Mouse (Mus musculus) macrophage (primary cell): ENCODE measurements around the gene Akt1s1. TPM values are rescaled to one million over a fixed set of nuclear protein-coding genes. Genes with fewer than 3 reads are reported as not detected.
A peak's percentile ranks its signal among the peaks of the same experiment; 100 is the strongest.

Experiments
- H3K27ac ChIP-seq: fragments of 350-480 bp; formaldehyde crosslinking; 2 replicates; pipeline ENCODE4 v1.9.0; 2021
- H3K36me3 ChIP-seq: fragments of 350-480 bp; formaldehyde crosslinking; 2 replicates; pipeline ENCODE4 v1.9.0; 2021; ENCODE audit errors: inconsistent target
- H3K4me3 ChIP-seq: fragments of 350-480 bp; formaldehyde crosslinking; 2 replicates; pipeline ENCODE4 v1.9.0; 2021; ENCODE audit errors: inconsistent target
- H3K79me2 ChIP-seq: fragments of 350-480 bp; formaldehyde crosslinking; 2 replicates; pipeline ENCODE4 v1.9.0; 2021; ENCODE audit errors: inconsistent target
- WGBS: methylation state at CpG from one replicate; pipeline ENCODE4 v1.1.7; 2026; ENCODE audit warnings: inconsistent platforms; ENCODE audit not compliant: missing documents; 5-methylcytosine and 5-hydroxymethylcytosine counted together
- polyA plus RNA-seq: library from polyadenylated mRNA; stranded (reverse); fragments of 250-400 nt; gene quantifications from 3 replicates; pipeline ENCODE4 v1.2.4, GENCODE M21; 2018; ENCODE audit warnings: inconsistent platforms

The Akt1s1 gene
- polyA plus RNA-seq, 1 experiment from 2014 or later = 33.4 TPM

- Histone ChIP-seq H3K4me3 (no peak overlapping the region), H3K27ac (no peak overlapping the region), H3K79me2 (no peaks in the 10 kb centered on the region; the same call in 1 of the 2 replicates), H3K36me3 (peaks cover 29% of the 10 kb centered on the region)
- WGBS = 45% methylated on average over 11 of the region's 11 CpGs
These were observed 9.7 kb upstream of the Akt1s1 start for GRCm38 (mm10) chr7:44839171-44839490.

- no peak overlapping the region for H3K27ac ChIP-seq
These were observed 9.2 kb upstream of the Akt1s1 start for GRCm38 (mm10) chr7:44839491-44840191.

DNA sequence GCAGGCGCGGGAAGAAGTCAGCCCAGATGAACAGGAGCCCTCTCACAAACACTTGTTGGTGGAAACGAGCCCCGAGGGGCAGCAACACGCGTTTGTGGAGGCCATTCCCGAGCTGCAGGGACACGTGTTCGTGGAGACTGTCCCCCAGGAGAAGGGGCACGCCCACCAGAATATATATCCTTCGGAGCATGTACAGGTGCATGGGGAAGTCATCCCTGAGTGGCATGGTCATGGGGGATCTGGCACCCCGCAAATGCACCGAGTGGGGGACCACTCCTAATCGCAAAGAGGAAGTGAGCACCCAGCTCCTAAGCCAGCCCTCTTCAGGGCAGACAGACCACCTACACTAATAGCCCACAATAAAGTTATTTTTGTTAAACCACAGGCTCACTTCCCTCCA is 8.4 kb upstream of the Akt1s1 start:
- no peak overlapping the region for H3K27ac ChIP-seq
- no peaks in the 10 kb centered on the region for H3K79me2 ChIP-seq
- 23% methylated on average over 14 of the region's 14 CpGs for WGBS
- peaks cover 42% of the 10 kb centered on the region for H3K36me3 ChIP-seq
- H3K4me3 ChIP-seq = no peak overlapping the region

More at GRCm38 (mm10) chr7:44839491-44840191, 9.2 kb upstream of the Akt1s1 start:
- Histone ChIP-seq H3K79me2 (no peaks in the 10 kb centered on the region), H3K4me3 (no peak overlapping the region), H3K36me3 (peaks cover 34% of the 10 kb centered on the region)
- 15% methylated on average over 55 of the region's 58 CpGs for WGBS

DNA sequence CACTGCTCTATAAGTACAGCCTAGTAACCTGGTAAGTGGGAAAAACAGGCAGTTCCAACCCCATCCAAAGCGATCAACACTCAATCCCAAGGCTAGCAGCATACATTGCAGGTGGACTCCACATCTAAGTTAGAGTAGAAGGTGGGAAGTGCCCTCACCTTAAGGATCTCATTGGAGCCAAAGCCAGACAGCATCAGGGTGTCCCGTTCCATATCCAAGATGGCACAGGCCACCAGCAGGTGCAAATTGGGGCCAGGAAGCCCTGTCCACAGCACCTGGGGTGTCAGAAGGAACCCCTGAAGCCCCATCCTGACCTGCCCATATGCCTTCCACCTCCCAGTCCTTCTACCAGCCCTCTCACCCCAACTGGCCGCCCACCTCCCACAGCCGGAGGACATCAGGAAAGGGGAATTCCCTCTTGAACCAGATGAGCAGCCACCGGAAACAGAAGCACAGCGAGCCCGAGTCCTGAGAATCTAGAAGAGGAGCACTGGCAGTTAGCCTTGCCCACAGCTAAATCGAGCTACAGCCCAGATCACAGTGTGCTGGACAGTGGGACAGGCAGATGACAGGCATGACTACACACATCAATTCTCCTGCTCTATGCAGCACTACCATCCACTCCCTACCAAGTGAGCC is 6.8 kb upstream of the Akt1s1 start:
- Histone ChIP-seq H3K27ac (no peak overlapping the region), H3K36me3 (peaks cover 56% of the 10 kb centered on the region), H3K4me3 (no peak overlapping the region), H3K79me2 (peaks cover 13% of the 10 kb centered on the region; the same call in 1 of the 2 replicates)
- 98% methylated on average over 8 of the region's 8 CpGs for WGBS

DNA sequence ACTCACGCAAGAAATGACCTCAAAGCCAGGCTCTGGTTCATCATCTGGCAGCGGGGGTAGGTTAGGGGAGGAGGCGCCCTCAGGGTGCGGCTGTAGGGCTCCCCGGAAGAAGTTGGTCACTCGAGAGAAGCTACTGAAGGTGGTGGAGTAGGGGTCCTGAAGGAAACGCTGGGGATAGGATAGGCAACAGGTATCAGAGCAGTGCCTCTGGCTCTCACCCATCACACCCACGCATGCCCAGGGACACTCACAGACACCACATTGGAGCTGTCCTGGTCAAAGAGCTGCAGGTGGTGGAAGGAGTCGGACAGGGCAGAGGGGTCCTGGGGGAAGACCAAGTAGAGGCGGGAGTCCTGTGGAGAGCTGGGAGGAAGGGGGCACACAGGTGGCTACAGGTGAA is 3.8 kb upstream of the Akt1s1 start:
- H3K4me3 ChIP-seq = no peak overlapping the region
- no peak overlapping the region for H3K27ac ChIP-seq
- H3K79me2 ChIP-seq = peaks cover 27% of the 10 kb centered on the region
- 95% methylated on average over 10 of the region's 10 CpGs for WGBS
- peaks cover 56% of the 10 kb centered on the region for H3K36me3 ChIP-seq

- H3K36me3 ChIP-seq = peaks cover 50% of the 10 kb centered on the region
- 93% methylated on average over 3 of the region's 7 CpGs for WGBS
- peaks cover 43% of the 10 kb centered on the region for H3K79me2 ChIP-seq
- no peak overlapping the region for H3K27ac ChIP-seq
- no peak overlapping the region for H3K4me3 ChIP-seq
These were observed 2.0 kb upstream of the Akt1s1 start for GRCm38 (mm10) chr7:44846804-44847203.

- 72% methylated on average over 5 of the region's 5 CpGs for WGBS
- peak overlapping the region; percentile 81 for H3K4me3 ChIP-seq
- H3K36me3 ChIP-seq = peaks cover 40% of the 10 kb centered on the region
- H3K27ac ChIP-seq = peak overlapping the region; percentile 99; the same call in 1 of the 2 replicates
- H3K79me2 ChIP-seq = peaks cover 52% of the 10 kb centered on the region
These were observed 1.0 kb upstream of the Akt1s1 start for GRCm38 (mm10) chr7:44847772-44848171.

GRCm38 (mm10) chr7:44849416-44850111 is 773 bp downstream of the Akt1s1 start:
- peak overlapping the region; percentile 81 for H3K4me3 ChIP-seq
- under 1% methylated on average over 41 of the region's 41 CpGs for WGBS
- peaks cover 23% of the 10 kb centered on the region for H3K36me3 ChIP-seq
- peak overlapping the region; percentile 99 for H3K27ac ChIP-seq
- H3K79me2 ChIP-seq = peaks cover 66% of the 10 kb centered on the region

GRCm38 (mm10) chr7:44850146-44850545 is 1.4 kb downstream of the Akt1s1 start:
- peak overlapping the region; percentile 81 for H3K4me3 ChIP-seq
- H3K79me2 ChIP-seq = peaks cover 66% of the 10 kb centered on the region
- WGBS = under 1% methylated on average over 22 of the region's 33 CpGs
- H3K36me3 ChIP-seq = peaks cover 17% of the 10 kb centered on the region
- H3K27ac ChIP-seq = peak overlapping the region; percentile 99

- peaks cover 67% of the 10 kb centered on the region for H3K79me2 ChIP-seq
- peak overlapping the region; percentile 81 for H3K4me3 ChIP-seq
- 62% methylated on average over 8 of the region's 8 CpGs for WGBS
- peak overlapping the region; percentile 99 for H3K27ac ChIP-seq
- peaks cover 8% of the 10 kb centered on the region; the same call in 1 of the 2 replicates for H3K36me3 ChIP-seq
These were observed 2.2 kb downstream of the Akt1s1 start for GRCm38 (mm10) chr7:44850789-44851624.

DNA sequence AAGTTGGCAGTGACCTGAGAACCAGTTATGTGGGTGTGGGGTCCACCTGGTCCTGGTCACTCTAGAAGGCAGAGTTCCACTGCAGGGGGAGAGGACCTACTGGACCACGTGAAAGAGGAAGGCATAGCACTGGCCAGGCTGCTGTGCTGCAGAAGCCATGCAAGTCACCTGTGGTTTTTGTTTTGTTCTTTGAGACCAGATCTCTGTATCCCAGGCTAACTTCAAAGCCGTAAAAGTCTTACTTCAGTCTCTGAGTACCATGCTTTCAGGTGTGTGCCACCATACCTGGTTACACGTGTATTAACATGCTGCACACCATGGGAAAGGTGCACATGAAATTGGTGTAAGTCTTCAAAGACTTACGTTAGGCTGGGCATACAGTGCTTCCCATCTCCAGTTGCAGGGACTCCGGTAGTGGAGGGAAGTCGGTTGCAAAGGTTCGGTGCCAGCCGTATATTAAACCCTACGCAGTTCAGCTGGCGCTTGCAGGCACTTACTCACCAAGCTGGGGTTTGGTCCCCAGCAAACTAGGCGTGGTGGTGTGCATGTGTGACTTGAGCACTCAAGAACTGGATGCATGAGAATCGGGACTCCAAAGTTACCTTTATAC is 2.9 kb downstream of the Akt1s1 start:
- 88% methylated on average over 11 of the region's 12 CpGs for WGBS
- H3K79me2 ChIP-seq = peaks cover 60% of the 10 kb centered on the region
- no peak overlapping the region for H3K4me3 ChIP-seq
- no peak overlapping the region for H3K27ac ChIP-seq
- H3K36me3 ChIP-seq = peaks cover under 1% of the 10 kb centered on the region; the same call in 1 of the 2 replicates

DNA sequence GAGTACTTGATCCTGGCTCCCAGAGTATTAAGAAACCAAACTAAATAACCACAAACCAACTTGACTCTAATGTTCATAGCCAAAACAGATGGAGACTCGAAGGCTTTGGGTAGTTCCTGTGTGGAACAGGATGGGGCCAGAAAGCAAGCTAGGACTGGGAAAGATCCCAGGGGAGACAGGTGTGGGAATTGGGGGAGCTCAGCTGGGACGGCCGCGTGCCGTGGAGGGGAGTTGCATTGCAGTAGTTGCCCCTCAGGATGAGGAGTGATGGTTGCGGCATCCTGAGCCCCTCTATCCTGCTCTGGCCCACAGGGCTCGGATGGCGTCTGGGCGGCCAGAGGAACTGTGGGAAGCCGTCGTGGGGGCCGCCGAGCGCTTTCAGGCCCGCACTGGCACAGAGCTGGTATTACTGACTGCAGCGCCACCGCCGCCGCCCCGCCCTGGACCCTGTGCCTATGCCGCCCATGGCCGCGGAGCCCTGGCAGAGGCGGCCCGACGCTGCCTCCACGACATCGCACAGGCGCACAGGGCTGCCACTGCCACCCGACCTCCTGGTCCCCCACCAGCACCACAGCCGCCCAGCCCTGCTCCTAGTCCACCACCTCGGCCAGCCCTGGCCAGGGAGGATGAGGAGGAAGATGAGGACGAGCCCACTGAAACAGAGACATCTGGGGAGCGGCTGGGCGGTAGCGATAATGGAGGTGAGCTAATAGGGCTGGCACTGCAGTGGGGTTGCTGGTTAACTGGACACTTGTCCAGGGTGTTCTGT is 3.7 kb downstream of the Akt1s1 start:
- no peak overlapping the region for H3K4me3 ChIP-seq
- H3K27ac ChIP-seq = no peak overlapping the region

GRCm38 (mm10) chr7:44853065-44853464 is 4.3 kb downstream of the Akt1s1 start:
- Histone ChIP-seq H3K27ac (no peak overlapping the region), H3K4me3 (no peak overlapping the region), H3K79me2 (peaks cover 55% of the 10 kb centered on the region), H3K36me3 (no peaks in the 10 kb centered on the region)
- 88% methylated on average over 2 of the region's 2 CpGs for WGBS

More for the DNA sequence above, 3.7 kb downstream of the Akt1s1 start:
- WGBS = 93% methylated on average over 23 of the region's 36 CpGs
- H3K79me2 ChIP-seq = peaks cover 55% of the 10 kb centered on the region
- H3K36me3 ChIP-seq = no peaks in the 10 kb centered on the region
